Mouse (Mus musculus) neural tube, embryonic 13.5 days (tissue): ENCODE measurements around the gene Olfr95. TPM values are rescaled to one million over a fixed set of nuclear protein-coding genes. Genes with fewer than 3 reads are reported as not detected.
"Not testable (repeated sequence)": the region's sequence is repeated elsewhere in the genome, so short reads cannot be mapped to it uniquely, and the experiment has no call there.

ENCODE experiments used
- ATAC-seq: fragments of 200-750 bp; cut with Nextera tagmentation; 2 replicates; pipeline ENCODE4 v1.8.0; 2017; ENCODE audit warnings: low read depth, mild to moderate bottlenecking, moderate TSS enrichment, moderate library complexity
- H3K27ac ChIP-seq: fragments of 300-500 bp; sonication (generic); replicated peaks from 2 replicates; pipeline ENCODE4 v1.5.1; 2015; ENCODE audit warnings: moderate library complexity, mild to moderate bottlenecking, inconsistent platforms
- H3K27me3 ChIP-seq: fragments of 300-500 bp; sonication (generic); 2 replicates; pipeline ENCODE4 v1.6.1; 2015; ENCODE audit warnings: mild to moderate bottlenecking, inconsistent platforms
- H3K36me3 ChIP-seq: fragments of 300-500 bp; sonication (generic); 2 replicates; pipeline ENCODE4 v1.6.1; 2015; ENCODE audit warnings: mild to moderate bottlenecking, inconsistent platforms
- H3K4me1 ChIP-seq: fragments of 300-500 bp; sonication (generic); replicated peaks from 2 replicates; pipeline ENCODE4 v1.6.1; 2015; ENCODE audit warnings: inconsistent platforms
- H3K4me2 ChIP-seq: fragments of 300-500 bp; sonication (generic); 2 replicates; pipeline ENCODE4 v1.6.1; 2015; ENCODE audit warnings: inconsistent platforms, mild to moderate bottlenecking, moderate library complexity
- H3K4me3 ChIP-seq: fragments of 300-500 bp; sonication (generic); 2 replicates; pipeline ENCODE4 v1.5.1; 2015; ENCODE audit warnings: mild to moderate bottlenecking, inconsistent platforms
- H3K9ac ChIP-seq: fragments of 300-500 bp; sonication (generic); 2 replicates; pipeline ENCODE4 v1.6.1; 2015; ENCODE audit warnings: moderate library complexity, mild to moderate bottlenecking, inconsistent platforms
- H3K9me3 ChIP-seq: fragments of 300-500 bp; sonication (generic); 2 replicates; pipeline ENCODE4 v1.6.1; 2016; ENCODE audit warnings: inconsistent platforms
- WGBS: fragments of 180-500 bp; shearing (Covaris S2); methylation state at CpG from one replicate; pipeline ENCODE4 v1.1.7; 2015; 5-methylcytosine and 5-hydroxymethylcytosine counted together
- polyA plus RNA-seq: library from polyadenylated mRNA; unstranded; fragments of >200 nt; fragmentation: Nextera tagmentation; extraction: Ambion mirVana; gene quantifications from 2 replicates; pipeline ENCODE4 v1.2.1, GENCODE M21; 2015

Gene Olfr95
- not detected in 2 replicates for polyA plus RNA-seq

- Histone ChIP-seq H3K36me3 (no peaks in the 10 kb centered on the region), H3K9me3 (peaks cover 8% of the 10 kb centered on the region), H3K27me3 (peaks cover 23% of the 10 kb centered on the region), H3K4me1 (peaks cover 5% of the 10 kb centered on the region; the same call in 1 of the 2 replicates), H3K4me2 (no peak within 1 kb of the TSS), H3K4me3 (no peak within 1 kb of the TSS), H3K27ac (no peak within 1 kb of the TSS), H3K9ac (no peak within 1 kb of the TSS)
- no peak for ATAC-seq
- 79% methylated on average over 3 of the region's 3 CpGs for WGBS
Observed at GRCm38 (mm10) chr17:37213018-37213417, at the start of gene Olfr95. Olfr95 (minus strand) TSS chr17:37213118.

GRCm38 (mm10) chr17:37250544-37250943 is 37.6 kb upstream of the Olfr95 start:
- Histone ChIP-seq H3K4me1 (no peaks in the 10 kb centered on the region), H3K4me3 (no peak overlapping the region), H3K27ac (no peak overlapping the region), H3K27me3 (no peaks in the 10 kb centered on the region), H3K4me2 (no peak overlapping the region), H3K9ac (no peak overlapping the region), H3K9me3 (no peaks in the 10 kb centered on the region), H3K36me3 (no peaks in the 10 kb centered on the region)
- WGBS = 15% methylated on average over 1 of the region's 1 CpGs
- no peak for ATAC-seq

- no peak overlapping the region for H3K4me2 ChIP-seq
- no peaks in the 10 kb centered on the region for H3K27me3 ChIP-seq
- no peaks in the 10 kb centered on the region for H3K4me1 ChIP-seq
- no peaks in the 10 kb centered on the region for H3K36me3 ChIP-seq
- ATAC-seq = no peak
- H3K9ac ChIP-seq = no peak overlapping the region
- no peak overlapping the region for H3K4me3 ChIP-seq
- H3K27ac ChIP-seq = no peak overlapping the region
- H3K9me3 ChIP-seq = no peaks in the 10 kb centered on the region
Observed at GRCm38 (mm10) chr17:37249460-37249859, 36.5 kb upstream of the Olfr95 start.

GRCm38 (mm10) chr17:37246715-37247114 is 33.8 kb upstream of the Olfr95 start:
- 36% methylated on average over 5 of the region's 5 CpGs for WGBS
- H3K4me2 ChIP-seq = no peak overlapping the region
- H3K36me3 ChIP-seq = no peaks in the 10 kb centered on the region
- H3K9ac ChIP-seq = no peak overlapping the region
- no peak overlapping the region for H3K27ac ChIP-seq
- H3K27me3 ChIP-seq = no peaks in the 10 kb centered on the region
- H3K4me1 ChIP-seq = no peaks in the 10 kb centered on the region
- ATAC-seq = no peak
- H3K9me3 ChIP-seq = no peaks in the 10 kb centered on the region
- H3K4me3 ChIP-seq = no peak overlapping the region

- Histone ChIP-seq H3K36me3 (no peaks in the 10 kb centered on the region), H3K27ac (no peak overlapping the region), H3K4me3 (no peak overlapping the region), H3K9me3 (0 out of 2 replicates have a peak, but pooled peaks cover 7% of the 10 kb centered on the region), H3K27me3 (no peaks in the 10 kb centered on the region), H3K4me2 (no peak overlapping the region), H3K9ac (no peak overlapping the region), H3K4me1 (no peaks in the 10 kb centered on the region)
- 56% methylated on average over 3 of the region's 3 CpGs for WGBS
- ATAC-seq = no peak
Observed at GRCm38 (mm10) chr17:37242198-37242597, 29.3 kb upstream of the Olfr95 start.

GRCm38 (mm10) chr17:37237230-37237629 is 24.3 kb upstream of the Olfr95 start, which contains the start of gene Olfr97:
Olfr97 (minus strand) TSS chr17:37237330.
- H3K4me2 ChIP-seq, H3K9me3 ChIP-seq, ATAC-seq, H3K4me1 ChIP-seq, H3K27me3 ChIP-seq, H3K27ac ChIP-seq, H3K36me3 ChIP-seq, H3K9ac ChIP-seq, H3K4me3 ChIP-seq: not testable (repeated sequence)
- 91% methylated on average over 2 of the region's 2 CpGs for WGBS

GRCm38 (mm10) chr17:37221879-37222278 is 9.0 kb upstream of the Olfr95 start:
- no peaks in the 10 kb centered on the region for H3K27me3 ChIP-seq
- H3K9me3 ChIP-seq = peaks cover 9% of the 10 kb centered on the region
- no peak overlapping the region for H3K4me3 ChIP-seq
- 23% methylated on average over 1 of the region's 1 CpGs for WGBS
- H3K27ac ChIP-seq = no peak overlapping the region
- H3K36me3 ChIP-seq = no peaks in the 10 kb centered on the region
- ATAC-seq = no peak
- H3K4me1 ChIP-seq = no peaks in the 10 kb centered on the region
- no peak overlapping the region for H3K4me2 ChIP-seq
- H3K9ac ChIP-seq = no peak overlapping the region

- Histone ChIP-seq H3K9me3 (peaks cover 9% of the 10 kb centered on the region), H3K9ac (no peak within 1 kb of the TSS), H3K4me2 (no peak within 1 kb of the TSS), H3K27ac (no peak within 1 kb of the TSS), H3K4me1 (no peaks in the 10 kb centered on the region), H3K36me3 (no peaks in the 10 kb centered on the region), H3K4me3 (no peak within 1 kb of the TSS), H3K27me3 (no peaks in the 10 kb centered on the region)
- no peak for ATAC-seq
- 70% methylated on average over 4 of the region's 4 CpGs for WGBS
Observed at GRCm38 (mm10) chr17:37219846-37220245, 6.9 kb upstream of the Olfr95 start, which contains the start of gene Olfr96. Olfr96 (plus strand) TSS chr17:37220146.

GRCm38 (mm10) chr17:37218486-37218885 is 5.6 kb upstream of the Olfr95 start:
- no peak overlapping the region for H3K9ac ChIP-seq
- no peaks in the 10 kb centered on the region for H3K36me3 ChIP-seq
- WGBS = 83% methylated on average over 3 of the region's 3 CpGs
- no peak overlapping the region for H3K27ac ChIP-seq
- peaks cover 9% of the 10 kb centered on the region for H3K9me3 ChIP-seq
- H3K4me1 ChIP-seq = no peaks in the 10 kb centered on the region
- no peaks in the 10 kb centered on the region; the same call in 1 of the 2 replicates for H3K27me3 ChIP-seq
- no peak for ATAC-seq
- H3K4me3 ChIP-seq = no peak overlapping the region
- H3K4me2 ChIP-seq = no peak overlapping the region

- peak overlapping the region; percentile 68 for H3K9ac ChIP-seq
- peaks cover 5% of the 10 kb centered on the region; the same call in 1 of the 2 replicates for H3K4me1 ChIP-seq
- 21% methylated on average over 40 of the region's 40 CpGs for WGBS
- ATAC-seq = peak; percentile 85
- peak overlapping the region; percentile 57 for H3K4me2 ChIP-seq
- H3K9me3 ChIP-seq = no peaks in the 10 kb centered on the region
- H3K27ac ChIP-seq = no peak overlapping the region
- H3K27me3 ChIP-seq = peaks cover 23% of the 10 kb centered on the region
- H3K4me3 ChIP-seq = peak overlapping the region; percentile 40
- H3K36me3 ChIP-seq = no peaks in the 10 kb centered on the region
Observed at GRCm38 (mm10) chr17:37210884-37211768, 1.8 kb downstream of the Olfr95 start.

- Histone ChIP-seq H3K9ac (no peak overlapping the region), H3K9me3 (no peaks in the 10 kb centered on the region), H3K4me3 (no peak overlapping the region), H3K4me2 (no peak overlapping the region), H3K36me3 (no peaks in the 10 kb centered on the region), H3K27me3 (peaks cover 6% of the 10 kb centered on the region; the same call in 1 of the 2 replicates), H3K27ac (no peak overlapping the region), H3K4me1 (no peaks in the 10 kb centered on the region)
- ATAC-seq = peak; percentile 73
- WGBS = 30% methylated on average over 3 of the region's 3 CpGs
Observed at GRCm38 (mm10) chr17:37203917-37204236, 9.0 kb downstream of the Olfr95 start.

GRCm38 (mm10) chr17:37203206-37203916 is 9.6 kb downstream of the Olfr95 start:
- no peaks in the 10 kb centered on the region for H3K4me1 ChIP-seq
- no peak overlapping the region for H3K9ac ChIP-seq
- H3K9me3 ChIP-seq = no peaks in the 10 kb centered on the region
- no peak overlapping the region for H3K27ac ChIP-seq
- WGBS = under 1% methylated on average over 4 of the region's 4 CpGs
- H3K4me2 ChIP-seq = no peak overlapping the region
- H3K4me3 ChIP-seq = no peak overlapping the region
- ATAC-seq = peak; percentile 86
- H3K27me3 ChIP-seq = peaks cover 11% of the 10 kb centered on the region
- H3K36me3 ChIP-seq = no peaks in the 10 kb centered on the region
